Mouse (Mus musculus): Measurements from ENCODE around the gene Ajm1.
A peak's percentile ranks its signal among the peaks of the same experiment; 100 is the strongest.

The Ajm1 gene

GRCm38 (mm10) chr2:25588227-25588907 is 6.8 kb upstream of the Ajm1 start:
- H3K36me3 ChIP-seq (ENCODE audit: insufficient read depth, low read length): peaks cover 99% of the 10 kb centered on the region
- H3K4me3 ChIP-seq (replicated peaks; ENCODE audit: low read length): no peak overlapping the region
- peaks cover 16% of the 10 kb centered on the region for H3K4me1 ChIP-seq (replicated peaks; ENCODE audit: low read depth, low read length)
- TF ChIP-seq POU5F1 (IDR thresholded peaks at IDR 0.05; ENCODE audit: borderline replicate concordance, low read length) (no peak), NANOG (IDR thresholded peaks at IDR 0.05; ENCODE audit: borderline replicate concordance, low read length) (no peak)
- no peaks in the 10 kb centered on the region for H3K9me3 ChIP-seq (ENCODE audit: low read length)
- H3K27me3 ChIP-seq (ENCODE audit: insufficient read depth, low read length): no peaks in the 10 kb centered on the region

GRCm38 (mm10) chr2:25587290-25587689 is 5.7 kb upstream of the Ajm1 start:
- Histone ChIP-seq H3K27me3 (ENCODE audit: insufficient read depth, low read length) (0 out of 2 replicates have a peak, but pooled peaks cover under 1% of the 10 kb centered on the region), H3K4me3 (replicated peaks; ENCODE audit: low read length) (no peak overlapping the region), H3K4me1 (replicated peaks; ENCODE audit: low read depth, low read length) (peaks cover 27% of the 10 kb centered on the region), H3K36me3 (ENCODE audit: insufficient read depth, low read length) (peaks cover 99% of the 10 kb centered on the region), H3K9me3 (ENCODE audit: low read length) (no peaks in the 10 kb centered on the region)
- TF ChIP-seq POU5F1 (IDR thresholded peaks at IDR 0.05; ENCODE audit: borderline replicate concordance, low read length) (no peak), NANOG (IDR thresholded peaks at IDR 0.05; ENCODE audit: borderline replicate concordance, low read length) (no peak), CTCF (conservative IDR thresholded peaks at IDR 0.05; ENCODE audit: low read length) (no peak)

- H3K4me1 ChIP-seq (replicated peaks; ENCODE audit: low read depth, low read length): peaks cover 42% of the 10 kb centered on the region
- H3K9me3 ChIP-seq (ENCODE audit: low read length): no peaks in the 10 kb centered on the region
- no peak overlapping the region for H3K4me3 ChIP-seq (replicated peaks; ENCODE audit: low read length)
- peaks cover 14% of the 10 kb centered on the region for H3K27me3 ChIP-seq (ENCODE audit: insufficient read depth, low read length)
- peaks cover 85% of the 10 kb centered on the region for H3K36me3 ChIP-seq (ENCODE audit: insufficient read depth, low read length)
- TF ChIP-seq CTCF (conservative IDR thresholded peaks at IDR 0.05; ENCODE audit: low read length): no peak
- no peak for TF ChIP-seq NANOG (IDR thresholded peaks at IDR 0.05; ENCODE audit: borderline replicate concordance, low read length)
- no peak for TF ChIP-seq POU5F1 (IDR thresholded peaks at IDR 0.05; ENCODE audit: borderline replicate concordance, low read length)
Measured at GRCm38 (mm10) chr2:25585601-25586000, 4.0 kb upstream of the Ajm1 start.

- Histone ChIP-seq H3K36me3 (ENCODE audit: insufficient read depth, low read length) (peaks cover 78% of the 10 kb centered on the region), H3K4me3 (replicated peaks; ENCODE audit: low read length) (no peak overlapping the region), H3K9me3 (ENCODE audit: low read length) (no peaks in the 10 kb centered on the region), H3K27me3 (ENCODE audit: insufficient read depth, low read length) (peaks cover 21% of the 10 kb centered on the region), H3K4me1 (replicated peaks; ENCODE audit: low read depth, low read length) (peaks cover 47% of the 10 kb centered on the region)
- no peak for TF ChIP-seq CTCF (conservative IDR thresholded peaks at IDR 0.05; ENCODE audit: low read length)
Measured at GRCm38 (mm10) chr2:25584856-25585255, 3.3 kb upstream of the Ajm1 start.

GRCm38 (mm10) chr2:25584152-25584551 is 2.6 kb upstream of the Ajm1 start:
- Histone ChIP-seq H3K9me3 (ENCODE audit: low read length) (no peaks in the 10 kb centered on the region), H3K4me3 (replicated peaks; ENCODE audit: low read length) (no peak overlapping the region), H3K27me3 (ENCODE audit: insufficient read depth, low read length) (peaks cover 28% of the 10 kb centered on the region), H3K4me1 (replicated peaks; ENCODE audit: low read depth, low read length) (peaks cover 53% of the 10 kb centered on the region), H3K36me3 (ENCODE audit: insufficient read depth, low read length) (peaks cover 71% of the 10 kb centered on the region)
- TF ChIP-seq CTCF (conservative IDR thresholded peaks at IDR 0.05; ENCODE audit: low read length) (no peak), POU5F1 (IDR thresholded peaks at IDR 0.05; ENCODE audit: borderline replicate concordance, low read length) (no peak), NANOG (IDR thresholded peaks at IDR 0.05; ENCODE audit: borderline replicate concordance, low read length) (no peak)

DNA sequence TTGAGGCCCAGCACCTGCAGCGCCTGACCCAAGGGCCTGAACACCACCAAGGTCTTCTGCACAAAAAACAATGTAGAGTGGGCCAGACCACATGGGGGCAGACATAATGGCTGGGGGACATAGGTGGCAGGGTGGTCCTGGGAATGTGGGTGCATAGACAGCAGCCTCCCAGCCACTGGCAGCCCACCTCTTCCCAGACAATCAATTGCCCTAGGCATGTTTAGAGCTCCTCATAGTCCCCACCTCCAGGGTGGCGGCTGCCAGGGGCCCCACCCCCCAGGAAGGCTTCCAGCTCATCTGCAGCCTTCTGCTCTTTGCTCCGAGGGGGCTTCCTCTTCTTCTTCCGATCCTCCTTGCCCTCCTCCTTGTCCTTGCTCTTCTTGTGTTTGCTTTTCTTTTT is 2.0 kb upstream of the Ajm1 start:
- H3K4me3 ChIP-seq (replicated peaks; ENCODE audit: low read length): no peak overlapping the region
- TF ChIP-seq CTCF (conservative IDR thresholded peaks at IDR 0.05; ENCODE audit: low read length) (no peak), POU5F1 (IDR thresholded peaks at IDR 0.05; ENCODE audit: borderline replicate concordance, low read length) (no peak)
- peaks cover 59% of the 10 kb centered on the region for H3K4me1 ChIP-seq (replicated peaks; ENCODE audit: low read depth, low read length)
- H3K36me3 ChIP-seq (ENCODE audit: insufficient read depth, low read length): peaks cover 65% of the 10 kb centered on the region
- no peaks in the 10 kb centered on the region for H3K9me3 ChIP-seq (ENCODE audit: low read length)
- H3K27me3 ChIP-seq (ENCODE audit: insufficient read depth, low read length): peaks cover 34% of the 10 kb centered on the region

GRCm38 (mm10) chr2:25583120-25583481 is 1.5 kb upstream of the Ajm1 start:
- Histone ChIP-seq H3K4me3 (replicated peaks; ENCODE audit: low read length) (peak overlapping the region; percentile 5; the same call in 1 of the 2 replicates), H3K9me3 (ENCODE audit: low read length) (no peaks in the 10 kb centered on the region), H3K4me1 (replicated peaks; ENCODE audit: low read depth, low read length) (peaks cover 63% of the 10 kb centered on the region), H3K36me3 (ENCODE audit: insufficient read depth, low read length) (peaks cover 61% of the 10 kb centered on the region), H3K27me3 (ENCODE audit: insufficient read depth, low read length) (peaks cover 39% of the 10 kb centered on the region)
- TF ChIP-seq CTCF (conservative IDR thresholded peaks at IDR 0.05; ENCODE audit: low read length) (no peak), POU5F1 (IDR thresholded peaks at IDR 0.05; ENCODE audit: borderline replicate concordance, low read length) (no peak), NANOG (IDR thresholded peaks at IDR 0.05; ENCODE audit: borderline replicate concordance, low read length) (no peak)

DNA sequence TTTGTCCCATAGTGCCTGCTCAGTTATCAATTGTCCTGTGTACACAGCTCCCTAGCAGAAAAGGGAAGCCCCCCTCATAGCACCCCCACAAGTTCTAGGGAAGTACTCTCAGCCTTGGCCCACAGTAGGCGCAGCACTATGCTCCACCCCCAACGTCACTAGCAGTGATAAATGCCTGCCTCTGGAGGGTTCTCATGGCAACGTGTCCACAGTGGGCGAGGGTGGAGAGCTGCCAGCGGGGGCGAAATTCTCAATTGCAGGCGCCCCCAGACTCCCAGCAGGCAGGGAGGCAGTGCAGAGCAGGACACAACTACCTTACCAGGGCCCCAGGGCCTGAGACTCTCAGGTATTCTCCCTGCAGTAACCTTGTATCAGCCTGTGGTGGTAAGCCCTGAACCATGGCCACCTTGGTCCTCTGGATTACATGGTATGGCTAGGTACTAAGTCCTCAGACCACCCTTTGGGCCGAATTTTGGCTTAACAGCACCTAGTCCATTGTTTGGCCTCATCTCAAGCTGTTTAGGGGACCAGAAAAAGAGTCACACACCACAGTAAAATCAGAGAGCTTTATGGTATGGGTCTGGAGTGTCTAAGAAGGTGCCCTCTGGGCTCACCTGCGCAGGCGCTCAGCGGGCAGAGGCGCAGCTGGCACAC is 1.0 kb upstream of the Ajm1 start:
- H3K4me3 ChIP-seq (replicated peaks; ENCODE audit: low read length): peak overlapping the region; percentile 5; the same call in 1 of the 2 replicates
- peaks cover 44% of the 10 kb centered on the region for H3K27me3 ChIP-seq (ENCODE audit: insufficient read depth, low read length)
- no peak for TF ChIP-seq CTCF (conservative IDR thresholded peaks at IDR 0.05; ENCODE audit: low read length)
- no peak for TF ChIP-seq NANOG (IDR thresholded peaks at IDR 0.05; ENCODE audit: borderline replicate concordance, low read length)
- TF ChIP-seq POU5F1 (IDR thresholded peaks at IDR 0.05; ENCODE audit: borderline replicate concordance, low read length): no peak

DNA sequence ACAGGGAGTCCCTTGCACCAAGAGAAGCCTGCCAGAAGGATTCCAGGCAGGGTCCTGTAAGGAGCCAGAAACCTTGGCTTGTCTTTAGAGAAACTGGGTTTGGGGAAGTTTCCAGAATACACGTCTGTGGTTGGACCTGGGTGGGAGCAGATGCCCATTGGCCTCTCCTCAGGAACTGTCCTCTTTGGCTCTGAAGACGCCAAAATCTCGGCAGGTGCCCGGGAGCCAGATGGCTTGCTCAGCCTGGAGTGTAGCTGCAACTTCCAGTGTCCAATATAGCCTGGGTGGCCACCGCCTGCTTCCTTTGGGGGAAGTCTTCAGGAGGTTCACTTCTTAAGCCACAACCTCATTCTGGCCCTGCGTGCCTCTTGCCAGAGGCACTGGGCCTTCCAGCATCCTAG is 344 bp upstream of the Ajm1 start:
- H3K36me3 ChIP-seq (ENCODE audit: insufficient read depth, low read length): peaks cover 49% of the 10 kb centered on the region
- no peak for TF ChIP-seq NANOG (IDR thresholded peaks at IDR 0.05; ENCODE audit: borderline replicate concordance, low read length)
- no peak for TF ChIP-seq CTCF (conservative IDR thresholded peaks at IDR 0.05; ENCODE audit: low read length)
- TF ChIP-seq POU5F1 (IDR thresholded peaks at IDR 0.05; ENCODE audit: borderline replicate concordance, low read length): no peak
- H3K4me3 ChIP-seq (replicated peaks; ENCODE audit: low read length): no peak overlapping the region
- peaks cover 67% of the 10 kb centered on the region for H3K4me1 ChIP-seq (replicated peaks; ENCODE audit: low read depth, low read length)
- H3K9me3 ChIP-seq (ENCODE audit: low read length): no peaks in the 10 kb centered on the region
- peaks cover 51% of the 10 kb centered on the region for H3K27me3 ChIP-seq (ENCODE audit: insufficient read depth, low read length)

More for the DNA sequence above, 1.0 kb upstream of the Ajm1 start:
- Histone ChIP-seq H3K36me3 (ENCODE audit: insufficient read depth, low read length) (peaks cover 56% of the 10 kb centered on the region), H3K9me3 (ENCODE audit: low read length) (no peaks in the 10 kb centered on the region), H3K4me1 (replicated peaks; ENCODE audit: low read depth, low read length) (peaks cover 65% of the 10 kb centered on the region)

Data from E14TG2a.4 (cell line).